Mouse (Mus musculus) regulatory T cell (primary cell): ENCODE results near the gene Pip5k1b.

Experiments used
- in situ Hi-C: fragments of 300-600 bp; cut with MboI, MseI; formaldehyde crosslinking; loops from one replicate; pipeline ENCODE4 v1.15.1; 2025; ENCODE audit warnings: high pct_unique_total_duplicates

Gene Pip5k1b

DNA sequence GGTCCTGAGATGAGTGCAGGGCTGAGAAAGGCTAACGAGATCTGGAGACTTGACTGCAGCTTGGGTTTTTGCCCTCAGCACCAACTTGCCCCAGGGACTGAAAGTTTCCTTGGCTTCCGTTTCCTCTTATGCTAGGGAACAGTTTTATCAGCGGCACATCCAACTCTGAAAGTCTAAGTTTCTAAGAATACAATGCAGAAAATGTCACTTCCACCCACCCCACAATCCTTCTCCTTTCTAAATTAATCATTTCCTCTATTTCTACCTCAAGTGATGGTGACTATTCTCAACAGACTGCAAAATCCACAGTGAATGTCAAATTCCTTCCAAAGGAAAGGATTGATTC is 138.0 kb downstream of the Pip5k1b start:
- in situ Hi-C loops: no loop called here

DNA sequence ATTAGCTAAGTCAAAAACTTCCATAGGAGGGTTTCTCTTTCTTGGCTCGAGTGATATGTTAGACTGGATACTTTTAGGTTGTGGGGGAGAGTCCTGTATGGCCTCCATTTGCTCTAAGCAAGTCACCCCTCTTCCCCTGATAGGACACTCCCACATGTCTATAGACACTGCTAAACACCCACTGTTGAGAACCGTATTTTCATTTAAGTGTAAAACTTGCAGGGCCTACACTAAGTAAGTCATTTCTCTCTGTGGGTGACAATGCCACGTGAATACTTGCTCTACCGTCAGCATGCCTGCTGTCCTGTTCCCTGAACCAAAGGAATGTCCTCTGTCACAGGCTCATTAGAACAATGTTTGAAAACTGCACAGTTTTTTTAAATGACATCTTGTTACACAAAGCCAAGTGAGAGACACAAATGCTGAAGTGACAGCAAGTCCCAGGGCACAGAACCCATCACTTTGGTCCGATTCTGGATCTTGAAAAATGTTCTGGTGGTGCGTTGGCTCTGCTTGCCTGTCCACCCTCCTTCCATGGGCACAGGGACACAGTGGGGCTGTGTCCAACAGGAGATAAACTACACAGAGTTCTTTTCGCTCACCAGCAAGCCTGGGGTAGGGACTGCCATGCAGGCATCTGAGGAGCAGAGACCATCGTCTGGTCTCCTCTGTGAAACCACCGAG is 138.6 kb downstream of the Pip5k1b start:
- in situ Hi-C loops: no loop called here

DNA sequence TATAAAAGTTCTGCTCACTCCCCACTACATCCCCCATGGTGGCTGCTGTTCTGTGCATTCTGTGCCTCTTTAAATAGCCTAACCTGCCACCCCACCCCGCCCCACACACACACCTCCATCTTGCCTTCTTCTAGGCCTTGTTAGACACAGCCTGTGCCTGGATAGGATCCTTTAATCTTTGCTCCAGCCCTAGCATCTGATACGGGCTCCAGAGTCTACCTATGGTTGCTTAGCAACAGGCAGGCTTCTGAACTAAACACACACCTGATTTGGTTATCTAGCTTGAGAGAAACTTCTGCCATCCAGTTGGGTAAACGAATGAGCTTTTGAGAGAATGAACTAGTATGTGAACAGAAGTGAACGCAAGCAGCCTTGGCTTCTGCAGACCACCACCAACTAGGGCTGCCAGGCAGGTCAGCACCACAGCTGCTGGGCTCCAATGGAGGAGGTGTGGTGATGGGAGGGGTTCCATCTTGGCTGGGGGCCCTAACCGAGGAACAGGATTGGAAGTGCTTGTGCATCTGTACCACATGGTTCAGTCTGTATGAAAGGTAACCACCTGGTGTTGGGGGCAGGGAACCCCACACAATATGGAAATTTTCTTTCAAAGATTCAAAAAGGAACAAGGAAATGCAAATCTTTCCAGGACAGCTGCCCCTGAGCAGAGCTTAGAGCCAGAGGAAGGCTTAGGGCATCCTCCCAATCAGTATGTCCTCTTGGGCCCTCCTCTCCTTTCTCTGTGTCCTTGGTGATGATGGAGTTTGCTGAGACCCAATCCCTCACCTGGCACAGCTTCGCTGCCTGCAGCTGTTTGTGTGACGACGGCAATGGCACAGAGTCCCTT is 139.7 kb downstream of the Pip5k1b start:
- in situ Hi-C loops: no loop called here

DNA sequence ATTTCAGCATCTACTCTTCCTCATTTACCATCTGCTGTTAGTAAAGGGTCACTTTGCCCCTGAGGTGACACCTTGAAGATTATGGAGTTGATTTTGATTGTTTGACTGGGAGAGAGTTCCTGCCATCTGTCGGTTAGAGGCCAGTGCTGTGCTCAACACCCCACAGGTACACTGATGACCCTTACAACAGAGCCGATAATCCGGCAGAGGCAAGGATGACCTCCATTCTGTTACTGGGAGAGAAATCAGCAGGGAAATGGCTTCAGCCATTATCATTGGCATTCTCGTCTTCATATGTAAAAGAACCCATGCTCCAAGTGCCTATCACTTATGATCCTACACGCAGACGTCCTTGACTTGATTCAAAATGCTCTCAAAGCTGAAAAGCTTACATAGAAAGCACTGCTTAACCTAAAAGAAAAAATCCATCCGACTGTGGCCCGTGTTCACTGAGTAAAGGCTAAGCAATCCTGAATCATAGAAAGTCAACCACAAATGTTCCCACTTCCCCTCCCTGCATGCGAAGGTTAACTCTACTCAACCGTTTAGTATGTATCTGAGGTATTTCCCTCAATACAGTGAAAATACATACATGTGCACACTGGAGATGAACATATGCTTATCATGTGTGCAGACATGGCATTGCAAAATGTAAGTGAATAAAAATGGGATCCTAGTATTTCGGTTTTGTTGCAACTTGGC is 146.7 kb downstream of the Pip5k1b start:
- in situ Hi-C loops: no loop called here

DNA sequence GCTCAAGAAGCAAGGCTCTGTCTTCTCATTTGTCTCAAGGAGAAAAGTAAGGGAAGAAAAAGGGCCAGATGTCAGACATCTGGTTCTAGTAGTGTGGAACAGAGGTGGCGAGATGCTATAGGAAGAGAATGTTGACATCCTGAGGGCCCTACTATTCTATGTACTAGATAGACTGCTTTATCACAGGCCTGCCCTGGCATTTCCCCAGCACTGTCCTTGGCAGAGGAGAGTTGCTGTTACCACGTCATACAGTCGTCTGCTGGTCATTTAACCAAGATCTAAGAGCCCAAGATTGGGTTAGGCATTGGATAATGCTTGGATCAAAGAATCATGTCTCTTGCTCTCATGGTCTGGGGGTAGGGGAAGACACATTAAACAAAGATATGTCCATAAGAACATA is 151.0 kb downstream of the Pip5k1b start:
- in situ Hi-C loops: no loop called here

DNA sequence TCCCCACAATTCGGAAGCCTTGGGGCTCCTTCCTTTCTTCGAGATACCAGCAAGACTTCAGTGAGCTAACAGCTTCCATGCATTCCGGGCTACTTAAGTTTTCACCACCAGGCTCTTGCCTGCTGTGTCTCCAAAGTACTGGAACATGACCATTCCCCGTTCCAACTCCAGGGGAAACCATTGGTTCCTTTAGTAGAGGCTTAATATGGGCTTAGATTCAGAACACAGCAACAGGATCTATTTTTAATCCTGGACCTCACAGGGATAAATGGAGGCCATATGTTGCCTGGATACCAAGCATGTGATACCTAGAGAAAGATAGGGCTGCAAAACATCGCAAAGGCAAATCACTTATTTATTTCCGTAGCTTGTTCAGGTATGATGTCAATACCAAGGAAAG is 152.4 kb downstream of the Pip5k1b start:
- in situ Hi-C loops: no loop called here

DNA sequence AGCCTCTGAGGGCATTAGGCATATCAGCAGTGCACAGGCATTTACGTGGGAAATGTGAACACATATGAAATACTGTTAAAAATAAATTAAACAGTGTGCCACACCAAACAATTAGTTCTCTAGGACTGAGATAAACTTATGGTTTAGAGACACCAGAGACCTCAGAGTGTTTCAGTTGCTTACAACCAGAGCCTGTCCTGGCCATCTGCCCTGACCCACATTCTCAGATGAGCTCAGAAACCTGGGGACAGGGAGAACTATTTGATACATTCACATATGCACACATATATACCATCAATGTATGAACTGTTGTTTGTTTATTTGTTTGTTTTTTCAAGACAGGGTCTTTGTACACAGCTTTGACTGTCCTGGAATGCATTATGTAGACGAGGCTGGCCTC is 161.8 kb downstream of the Pip5k1b start:
- in situ Hi-C loops: no loop called here

DNA sequence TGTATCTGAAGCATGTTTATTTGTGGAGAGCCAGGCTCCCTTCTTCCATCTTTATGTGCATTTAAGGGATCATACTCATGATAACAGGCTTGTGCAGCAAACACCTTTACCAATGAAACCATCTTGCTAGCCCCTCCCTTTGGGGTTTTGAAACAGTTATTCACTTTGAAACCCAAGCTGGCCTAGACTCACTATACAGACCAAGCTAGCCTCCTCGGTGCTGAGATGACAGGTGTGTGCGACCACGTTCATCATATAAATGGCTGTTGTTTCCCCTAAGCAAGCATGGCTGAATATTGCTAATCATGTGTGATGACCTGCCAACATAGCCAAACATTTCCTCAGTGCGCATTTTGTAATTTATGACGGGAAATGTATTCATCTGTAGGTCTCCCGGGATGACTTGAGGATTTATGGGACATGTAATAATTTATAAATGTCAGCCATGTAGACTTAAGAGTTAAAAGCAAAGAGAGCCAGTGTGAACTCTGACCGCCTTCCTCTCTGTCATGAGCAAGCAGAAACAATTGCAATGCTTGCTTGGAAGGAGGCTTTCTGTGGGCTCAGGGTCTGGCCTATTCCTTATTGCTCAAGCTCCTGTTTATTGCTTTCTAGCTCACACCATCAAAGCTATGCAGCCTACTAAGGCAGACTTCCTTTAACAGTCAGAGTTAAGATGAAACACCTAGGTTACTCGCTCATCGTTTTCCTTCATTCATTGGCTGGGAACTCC is 164.0 kb downstream of the Pip5k1b start:
- in situ Hi-C loops: no loop called here

DNA sequence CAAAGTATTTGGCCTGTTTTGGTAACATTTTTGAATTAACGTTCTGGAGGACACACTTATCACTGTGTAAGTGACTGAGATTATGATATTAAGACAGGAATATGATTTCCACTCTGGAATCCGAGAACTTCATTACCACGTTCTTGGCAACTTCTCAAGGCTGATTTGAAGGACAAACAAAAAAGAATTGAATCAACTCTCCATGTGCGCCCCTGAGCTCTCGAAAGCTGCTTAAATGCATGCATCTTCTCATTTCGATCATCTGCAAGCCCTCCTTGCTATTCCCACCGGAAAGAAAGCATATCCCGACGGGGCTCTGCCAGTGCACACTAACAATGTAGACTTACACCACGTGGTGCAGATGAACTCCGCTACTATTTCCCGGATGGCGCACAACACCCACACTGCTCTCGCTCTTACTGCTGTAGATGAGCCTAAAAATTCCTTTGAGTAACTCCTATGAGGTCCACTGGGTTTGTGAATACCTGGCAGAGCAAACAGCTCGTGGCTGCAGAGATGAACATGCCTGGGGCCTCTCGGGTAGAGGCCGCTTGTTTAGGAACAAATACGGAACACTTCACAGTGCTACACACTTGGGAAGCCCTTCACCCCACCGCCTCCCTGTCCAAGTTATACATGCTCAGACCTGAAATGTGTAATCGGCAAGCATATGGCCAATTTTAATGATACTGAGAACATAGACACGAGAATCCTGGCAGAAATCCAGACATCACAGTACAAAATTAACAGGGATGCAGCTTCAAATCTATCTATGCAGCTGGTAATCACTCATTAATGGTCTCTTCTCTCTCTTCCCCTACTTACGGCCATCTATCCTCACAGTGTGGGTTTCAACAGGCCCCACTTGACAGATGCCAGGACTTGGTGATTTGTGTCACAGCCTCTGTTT is 168.5 kb downstream of the Pip5k1b start:
- in situ Hi-C loops: no loop called here

DNA sequence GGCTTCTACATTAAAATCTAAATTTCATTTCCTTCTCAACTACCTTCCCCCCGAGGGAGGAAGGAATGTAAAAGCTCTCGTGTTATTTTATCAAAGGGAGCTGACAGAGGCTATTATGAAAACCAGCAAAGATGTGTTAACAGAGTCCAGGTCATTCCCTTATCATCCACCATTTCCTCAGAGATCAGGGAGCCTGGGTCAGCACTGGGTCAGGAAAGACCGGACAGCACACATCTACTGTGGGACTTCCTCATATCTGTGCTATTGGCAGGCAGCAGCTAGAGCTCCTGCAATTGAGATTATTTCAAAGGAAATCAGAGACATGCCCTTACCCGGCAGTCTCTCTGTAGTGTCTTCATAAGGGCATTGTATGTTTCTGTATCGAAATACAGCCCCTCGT is 177.2 kb downstream of the Pip5k1b start:
- in situ Hi-C loops: no loop called here

DNA sequence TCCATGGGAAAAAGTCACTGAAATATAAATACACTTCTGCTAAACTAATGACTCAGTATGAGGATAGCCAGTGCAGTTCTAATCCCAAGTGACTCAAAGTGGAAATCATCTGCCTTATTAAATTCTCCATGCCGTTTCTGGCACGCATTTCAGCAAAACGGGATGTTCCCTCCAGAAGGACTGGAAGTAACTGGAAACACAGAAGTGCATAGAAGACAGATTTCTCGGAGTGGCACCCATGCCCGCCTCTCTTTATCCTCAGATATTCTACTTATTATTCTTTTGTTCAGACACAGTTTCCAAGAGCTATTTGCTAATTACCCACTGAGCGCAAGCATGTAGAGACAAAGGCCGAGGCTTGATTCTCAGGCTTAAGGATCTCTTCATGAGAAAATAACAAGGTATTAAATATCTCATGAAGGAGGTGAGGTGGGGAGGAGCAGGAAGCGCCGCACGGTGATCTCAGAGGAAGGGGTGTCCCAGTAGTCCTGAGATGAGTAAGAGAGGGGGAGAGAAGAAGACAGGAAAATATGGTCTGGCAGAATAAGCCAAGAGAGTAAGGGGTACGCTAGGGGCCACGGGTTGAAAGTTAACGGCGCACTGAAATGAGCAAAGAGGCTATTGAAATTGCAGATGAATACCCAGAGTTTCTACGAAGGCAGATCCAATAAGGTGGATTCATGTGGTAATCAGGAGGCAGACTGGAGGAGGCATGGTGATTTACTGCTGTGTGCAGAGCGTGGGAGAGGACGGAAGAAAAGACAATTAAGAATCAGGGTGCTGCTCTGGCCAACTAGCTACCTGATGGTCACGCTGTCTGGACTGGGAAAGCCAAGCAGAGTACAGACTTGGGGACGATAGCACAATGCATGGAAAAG is 183.7 kb downstream of the Pip5k1b start:
- in situ Hi-C loops: no loop called here

DNA sequence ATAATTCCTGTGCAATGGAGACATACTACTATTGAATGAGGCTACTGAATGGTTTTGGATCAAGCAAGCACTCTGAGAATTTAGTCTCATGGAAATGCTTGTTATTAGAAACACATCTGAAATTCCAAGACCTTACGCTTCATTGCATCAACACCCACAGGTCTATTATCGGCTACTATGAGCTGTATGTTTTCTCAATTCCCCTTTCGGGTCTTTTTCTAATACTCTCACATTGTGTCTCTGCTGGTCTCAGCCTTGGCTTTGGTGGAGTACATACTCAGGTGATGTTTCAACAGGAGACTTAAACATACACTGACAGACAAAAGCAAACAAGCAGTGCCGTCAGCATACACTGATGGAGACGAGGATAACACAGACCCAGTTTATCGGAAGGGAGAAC is 187.3 kb downstream of the Pip5k1b start:
- in situ Hi-C loops: no loop called here

DNA sequence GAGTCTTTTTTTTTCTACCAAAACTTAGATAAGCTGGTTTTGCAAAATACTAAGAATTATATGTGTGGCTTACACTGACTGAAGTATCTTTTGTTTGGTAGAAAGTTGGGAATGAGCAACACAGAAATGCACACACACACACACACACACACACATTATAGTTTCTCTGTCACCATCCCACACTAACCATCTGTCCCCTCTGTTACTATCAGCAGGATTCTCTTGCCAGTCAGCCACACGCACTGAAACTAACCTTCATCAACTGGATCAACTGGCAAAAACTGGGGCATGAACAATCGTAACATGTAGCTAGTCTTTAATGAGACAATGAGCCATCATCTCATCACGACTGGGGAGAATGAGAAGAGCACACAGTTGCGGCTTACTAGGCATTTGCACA is 187.9 kb downstream of the Pip5k1b start:
- in situ Hi-C loops: no loop called here

DNA sequence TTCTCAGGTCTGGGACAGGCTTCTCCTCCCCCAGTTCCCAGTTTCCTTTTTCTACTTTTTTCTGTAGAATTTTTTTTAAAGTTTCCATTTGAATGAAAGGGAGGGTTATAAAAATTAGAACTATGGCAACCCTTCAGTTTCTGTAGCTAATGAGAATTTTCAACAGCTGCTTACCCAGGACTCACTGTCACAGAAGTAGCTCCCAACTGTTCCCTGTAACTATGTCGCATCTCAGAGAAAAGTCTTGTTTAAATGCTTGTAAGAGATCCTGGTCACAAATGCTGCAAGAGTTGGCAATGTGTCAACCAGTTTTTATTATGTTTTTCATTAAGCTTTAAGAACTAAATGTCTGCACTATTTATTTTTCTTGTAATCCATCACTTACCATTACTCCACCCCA is 188.9 kb downstream of the Pip5k1b start:
- in situ Hi-C loops: no loop called here

DNA sequence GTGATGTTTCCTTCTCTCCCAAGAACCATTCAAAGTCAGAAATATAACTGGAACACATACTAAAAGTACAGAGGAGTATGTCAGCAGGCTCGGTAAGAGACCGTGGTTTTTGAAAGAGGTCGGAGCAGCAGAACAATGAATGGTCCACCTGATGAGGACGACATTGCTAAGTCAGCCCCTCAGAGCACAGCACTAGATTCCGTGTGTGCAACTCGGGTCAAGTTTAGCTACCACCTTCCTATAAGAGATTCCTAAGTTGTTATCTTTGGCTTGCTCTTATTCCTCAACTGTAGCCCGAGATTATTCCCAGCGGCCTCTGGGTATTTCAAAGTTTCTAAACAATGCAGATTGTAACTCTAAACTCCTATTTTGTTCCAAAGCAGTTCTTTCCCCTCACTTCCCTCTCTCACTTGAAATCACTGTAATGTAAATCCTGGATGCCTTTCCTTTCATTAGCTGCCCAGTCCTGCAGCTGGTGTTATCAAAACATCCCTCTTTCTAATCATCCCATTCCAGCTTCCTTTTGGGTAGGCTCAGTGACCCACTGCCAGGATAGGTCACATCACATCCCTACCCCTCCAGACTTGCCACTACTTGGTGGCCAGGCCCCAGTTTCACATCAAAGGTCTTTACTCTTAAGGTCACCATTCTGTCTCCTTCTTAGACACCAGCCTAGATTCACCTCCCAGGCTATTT is 192.9 kb downstream of the Pip5k1b start:
- in situ Hi-C loops: no loop called here

DNA sequence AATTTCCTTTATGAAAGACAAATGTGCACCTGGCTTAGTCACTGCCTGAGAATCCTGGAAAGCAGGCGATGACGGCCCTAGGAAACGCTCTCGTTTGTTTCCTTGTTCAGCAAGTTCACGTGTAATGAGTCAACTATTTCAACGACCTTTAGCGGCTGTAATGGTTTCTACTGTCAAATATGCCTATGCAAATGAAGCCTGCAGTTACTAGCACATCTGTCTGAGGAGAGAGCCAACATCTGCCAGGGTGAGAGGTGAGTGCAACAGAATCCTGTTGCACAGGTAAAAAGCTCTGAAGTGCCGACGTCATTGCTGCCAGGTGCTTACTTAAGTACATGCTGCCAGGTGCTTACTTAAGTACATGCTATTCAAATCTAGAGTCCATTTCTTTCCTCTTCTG is 196.4 kb downstream of the Pip5k1b start:
- in situ Hi-C loops: no loop called here

DNA sequence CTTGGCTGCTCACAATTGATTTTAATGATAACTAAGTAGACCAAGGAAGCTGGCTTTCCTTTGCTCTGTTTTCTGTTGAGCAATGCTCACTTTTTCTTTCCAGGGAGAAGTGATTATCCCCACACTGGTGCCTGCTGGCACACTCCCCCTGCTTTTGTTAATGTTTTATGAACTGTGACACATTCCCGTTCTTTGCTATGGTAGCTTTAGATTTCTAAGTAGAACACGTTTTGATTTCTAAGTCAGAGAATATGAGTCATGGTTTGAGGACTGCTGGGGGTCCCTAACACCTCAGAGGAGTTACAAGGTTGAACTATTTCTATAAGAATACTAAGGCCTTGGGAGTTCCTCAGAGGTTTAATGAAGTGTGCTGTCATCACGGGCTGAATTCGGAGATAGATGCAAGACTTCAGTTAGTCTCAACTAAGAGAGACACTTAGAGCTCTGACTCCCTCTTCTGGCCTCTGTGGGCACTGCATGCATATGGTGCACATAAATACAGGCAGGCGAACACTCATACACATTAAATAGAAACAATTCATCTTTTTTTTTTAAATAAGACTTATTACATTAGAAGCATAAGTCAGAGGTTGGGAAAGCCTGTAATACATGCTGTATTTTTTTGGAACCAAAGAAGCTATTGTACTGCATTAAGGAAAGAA is 203.2 kb downstream of the Pip5k1b start:
- in situ Hi-C loops: no loop called here

DNA sequence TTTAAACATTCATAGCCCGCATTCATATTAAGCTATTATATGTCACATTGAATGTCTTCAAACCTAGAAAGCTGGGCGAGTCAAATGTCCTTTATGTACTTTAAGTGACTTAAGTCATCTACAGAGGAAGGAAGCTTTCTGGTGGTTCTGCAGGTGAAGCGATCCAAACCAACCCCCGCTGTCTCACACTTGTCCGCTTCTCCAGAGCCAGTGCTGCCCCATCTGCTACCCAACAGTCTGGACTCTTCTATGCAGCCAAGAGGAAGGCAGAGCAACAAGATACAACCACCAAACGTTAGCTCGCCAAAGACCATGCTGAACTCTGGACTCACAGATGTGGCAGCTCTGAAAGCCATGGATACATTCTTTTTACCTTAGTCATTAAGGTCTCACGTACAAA is 211.2 kb downstream of the Pip5k1b start:
- in situ Hi-C loops: no loop called here

DNA sequence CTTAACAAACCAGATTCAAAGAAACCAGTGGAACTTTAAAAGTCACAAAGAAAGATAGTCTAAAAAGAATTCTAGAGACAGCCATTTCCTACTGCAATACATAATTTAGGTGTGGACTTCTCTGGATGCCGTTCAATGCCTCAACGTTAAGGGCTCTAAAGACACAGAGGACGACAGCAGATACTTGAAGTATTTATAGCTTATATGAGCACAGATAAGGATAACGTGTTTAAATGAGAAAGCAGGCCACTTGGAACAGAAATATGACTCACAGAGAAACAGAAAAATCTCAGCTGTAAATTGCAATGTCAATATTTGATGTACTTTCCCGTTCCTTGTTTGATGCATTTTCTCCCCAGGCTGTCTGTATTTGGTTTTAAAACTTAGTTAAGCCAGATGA is 212.9 kb downstream of the Pip5k1b start:
- in situ Hi-C loops: no loop called here
